Mouse (Mus musculus): Measurements from ENCODE around the gene Sh3bgrl2.

- TF ChIP-seq CHD2 (IDR thresholded peaks at IDR 0.05; ENCODE audit: low read length) (no peak), MYC (IDR thresholded peaks at IDR 0.05; ENCODE audit: low read depth, low read length) (no peak), ZMIZ1 (IDR thresholded peaks at IDR 0.05; ENCODE audit: low read depth, low read length) (no peak), TBP (IDR thresholded peaks at IDR 0.05; ENCODE audit: low read depth, low read length) (no peak), NELFE (IDR thresholded peaks at IDR 0.05; ENCODE audit: low read depth, low read length) (no peak), EP300 (IDR thresholded peaks at IDR 0.05; ENCODE audit: low read depth in 1 of 2, low read length in 2 of 2) (no peak), ZKSCAN1 (IDR thresholded peaks at IDR 0.05; ENCODE audit: low read depth, low read length) (no peak), HCFC1 (IDR thresholded peaks at IDR 0.05; ENCODE audit: low read depth, low read length) (no peak), CTCF (IDR thresholded peaks at IDR 0.05 in 2 of 3, conservative IDR thresholded peaks at IDR 0.05 in 1 of 3; ENCODE audit: control insufficient read depth in 1 of 3, insufficient read depth in 1 of 3, low read depth in 2 of 3, low read length in 3 of 3, poor library complexity in 1 of 3, severe bottlenecking in 1 of 3) (no peak), TCF12 (IDR thresholded peaks at IDR 0.05; ENCODE audit: low read depth, low read length) (no peak), MXI1 (IDR thresholded peaks at IDR 0.05; ENCODE audit: low read depth, low read length) (no peak)
These were observed 24.2 kb downstream of the Sh3bgrl2 start for GRCm38 (mm10) chr9:83572326-83572725.

All from MEL (cell line).